Mouse (Mus musculus) layer of hippocampus, adult 8-10 months (tissue): ENCODE results near the gene Nrm. TPM values are rescaled to one million over a fixed set of nuclear protein-coding genes. Genes with fewer than 3 reads are reported as not detected.

Source experiments
- DNase-seq, 2 experiments: peaks; one replicate each; pipeline ENCODE4 v3.0.0; 2022; ENCODE audit warnings: low spot score in 2 of 2
- total RNA-seq, 4 experiments: library from RNA; stranded (reverse); gene quantifications; 2 replicates each; pipeline ENCODE4 v1.2.4; 2022

The Nrm gene
- total RNA-seq, 4 experiments from 2014 or later: 1.8 to 3.7 (median 1.9) TPM

DNA sequence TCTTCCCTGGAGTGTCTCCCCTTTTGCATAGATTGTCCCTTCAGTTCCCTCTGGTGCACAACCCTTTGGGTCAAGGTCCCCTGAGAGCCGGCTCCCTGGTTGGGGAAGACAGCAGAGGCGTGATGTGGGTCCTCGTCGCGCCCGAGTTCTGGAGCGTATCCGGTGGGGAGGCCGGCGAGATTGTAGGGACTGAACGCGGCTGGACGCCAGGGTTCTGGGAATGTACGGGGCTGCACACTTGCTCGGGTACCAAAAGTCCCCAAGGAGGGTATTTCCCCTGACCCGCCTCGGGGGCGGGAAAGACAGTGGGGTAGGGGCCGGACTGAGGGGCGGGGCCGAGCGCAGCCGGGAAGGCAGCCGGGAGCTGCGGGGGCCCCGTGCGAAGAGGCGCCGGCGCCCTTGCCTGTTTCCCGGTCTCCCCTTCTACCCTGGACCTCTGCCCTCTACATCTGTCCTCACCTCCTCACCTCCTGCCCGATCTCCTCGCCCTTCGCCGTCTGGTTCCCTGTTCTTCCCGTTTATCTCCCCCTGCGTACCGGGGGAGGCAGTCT, 5.2 kb downstream of the Nrm start:
- no peak for DNase-seq

DNA sequence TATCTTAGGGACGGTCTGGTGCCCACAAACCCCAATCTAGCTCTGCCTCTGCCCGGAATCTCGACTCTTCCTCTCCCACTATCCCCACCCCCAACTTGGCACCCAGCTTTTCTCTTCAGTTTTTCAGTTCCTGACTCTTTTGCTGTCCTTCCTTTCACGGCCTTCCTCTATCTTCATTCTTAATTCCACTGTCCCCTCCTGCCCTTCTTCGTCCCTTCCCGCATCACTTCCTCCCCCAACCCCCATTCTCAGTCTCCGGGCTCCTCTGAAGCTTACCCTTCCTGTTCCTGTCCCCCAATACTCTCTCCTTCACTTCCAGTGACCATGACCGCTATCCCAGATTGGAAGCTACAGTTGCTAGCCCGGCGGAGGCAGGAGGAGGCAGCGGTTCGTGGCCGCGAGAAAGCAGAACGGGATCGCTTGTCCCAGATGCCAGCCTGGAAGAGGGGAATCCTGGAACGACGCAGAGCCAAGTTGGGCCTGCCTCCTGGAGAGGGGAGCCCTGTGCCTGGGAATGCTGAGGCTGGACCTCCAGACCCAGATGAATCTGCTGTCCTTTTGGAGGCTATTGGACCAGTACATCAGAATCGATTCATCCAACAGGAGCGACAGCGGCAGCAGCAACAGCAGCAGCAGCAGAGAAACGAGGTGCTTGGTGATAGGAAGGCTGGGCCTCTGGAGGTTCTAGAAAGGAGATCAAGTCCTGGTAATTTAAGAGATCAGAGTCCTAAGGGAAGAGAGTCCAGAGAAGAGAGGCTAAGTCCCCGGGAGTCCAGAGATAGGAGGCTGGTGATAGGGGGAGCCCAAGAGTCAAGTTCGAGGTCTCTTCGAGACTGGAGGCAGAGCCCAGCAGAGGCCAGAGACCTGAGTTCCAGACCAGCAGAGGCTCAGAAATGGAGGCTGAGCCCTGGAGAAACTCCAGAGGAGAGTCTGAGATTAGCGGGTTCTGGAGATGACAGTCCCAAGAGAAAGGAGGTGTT, 6.1 kb downstream of the Nrm start:
- DNase-seq: no peak

DNA sequence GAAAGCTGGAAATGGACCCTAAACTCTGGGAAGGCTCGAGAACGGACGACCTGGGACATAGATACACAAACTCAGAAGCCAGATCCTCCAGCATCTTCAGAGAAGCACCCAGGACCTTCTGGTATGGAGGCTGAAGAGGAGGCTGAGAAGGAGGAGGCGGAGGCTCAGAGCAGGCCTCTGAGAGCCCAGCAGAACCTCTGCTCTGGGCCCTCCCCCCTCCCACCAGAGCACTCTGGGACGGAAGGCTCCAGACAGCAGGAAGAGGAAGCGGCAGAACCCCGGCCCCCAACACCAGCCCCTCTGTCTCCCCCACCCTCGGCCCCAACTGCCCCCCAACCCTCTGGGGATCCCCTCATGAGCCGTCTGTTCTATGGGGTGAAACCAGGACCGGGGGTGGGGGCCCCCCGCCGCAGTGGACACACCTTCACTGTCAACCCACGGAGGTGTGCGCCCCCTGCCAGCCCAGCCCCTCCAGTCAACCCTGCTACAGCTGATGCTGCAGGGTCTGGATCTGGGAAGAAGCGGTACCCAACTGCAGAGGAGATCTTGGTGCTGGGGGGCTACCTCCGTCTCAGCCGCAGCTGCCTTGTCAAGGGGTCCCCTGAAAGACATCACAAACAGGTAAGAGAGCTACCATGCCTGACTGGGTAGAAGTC, 7.2 kb downstream of the Nrm start:
- no peak for DNase-seq

DNA sequence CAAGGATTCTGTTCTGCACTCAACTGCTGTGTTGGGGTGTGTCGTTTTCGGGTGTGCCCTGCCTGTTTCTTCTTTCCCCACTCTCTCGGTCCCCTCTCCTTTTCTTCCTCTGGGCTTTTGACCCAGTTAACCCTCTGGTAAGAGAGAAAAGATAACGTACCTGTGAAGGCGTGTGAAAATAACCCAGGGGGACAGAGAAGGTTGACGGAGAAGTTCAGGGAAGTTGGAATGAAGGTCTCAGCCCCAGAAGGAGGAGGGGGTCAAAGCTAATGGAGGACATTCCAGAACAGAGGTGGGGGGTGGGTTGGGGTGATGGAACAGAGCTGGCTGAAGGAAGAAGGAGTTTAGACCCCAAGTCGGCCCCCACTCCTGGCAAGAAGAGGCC, 7.8 kb downstream of the Nrm start:
- no peak for DNase-seq

DNA sequence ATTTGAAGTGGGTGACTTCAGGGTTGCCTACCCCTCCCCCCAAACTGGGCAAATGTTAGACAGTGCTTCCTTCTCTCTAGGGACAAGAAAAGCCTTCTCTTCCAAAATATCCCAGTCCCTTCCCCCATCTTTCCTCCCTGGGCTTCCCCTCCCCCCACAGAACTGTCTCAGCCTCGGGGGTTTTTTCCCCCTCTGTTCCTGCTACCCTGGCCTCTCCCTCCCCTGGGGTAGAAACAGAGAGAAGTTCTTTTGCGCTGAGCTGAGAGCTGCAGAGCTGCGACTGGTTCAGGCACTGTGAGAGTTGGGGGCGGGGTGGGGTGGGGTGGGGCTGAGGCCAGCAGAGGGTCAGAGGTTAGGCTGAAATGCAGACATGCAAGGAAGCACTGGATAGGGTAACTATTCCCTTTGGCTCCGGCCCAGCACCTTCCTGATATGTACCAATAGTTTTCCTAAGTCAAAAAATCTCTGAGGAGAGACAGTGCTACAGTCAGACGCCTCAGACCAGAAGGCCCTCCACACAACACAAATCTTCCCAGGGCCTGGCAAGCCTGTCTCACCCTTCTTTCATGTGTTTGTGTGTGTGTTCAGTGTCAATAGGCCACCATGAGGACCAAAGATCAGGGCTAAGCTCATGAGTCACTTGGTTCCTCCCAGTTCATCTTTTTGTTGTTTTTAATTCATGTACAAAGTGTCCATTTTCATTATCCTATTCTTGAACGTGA, 8.4 kb downstream of the Nrm start:
- DNase-seq: no peak

DNA sequence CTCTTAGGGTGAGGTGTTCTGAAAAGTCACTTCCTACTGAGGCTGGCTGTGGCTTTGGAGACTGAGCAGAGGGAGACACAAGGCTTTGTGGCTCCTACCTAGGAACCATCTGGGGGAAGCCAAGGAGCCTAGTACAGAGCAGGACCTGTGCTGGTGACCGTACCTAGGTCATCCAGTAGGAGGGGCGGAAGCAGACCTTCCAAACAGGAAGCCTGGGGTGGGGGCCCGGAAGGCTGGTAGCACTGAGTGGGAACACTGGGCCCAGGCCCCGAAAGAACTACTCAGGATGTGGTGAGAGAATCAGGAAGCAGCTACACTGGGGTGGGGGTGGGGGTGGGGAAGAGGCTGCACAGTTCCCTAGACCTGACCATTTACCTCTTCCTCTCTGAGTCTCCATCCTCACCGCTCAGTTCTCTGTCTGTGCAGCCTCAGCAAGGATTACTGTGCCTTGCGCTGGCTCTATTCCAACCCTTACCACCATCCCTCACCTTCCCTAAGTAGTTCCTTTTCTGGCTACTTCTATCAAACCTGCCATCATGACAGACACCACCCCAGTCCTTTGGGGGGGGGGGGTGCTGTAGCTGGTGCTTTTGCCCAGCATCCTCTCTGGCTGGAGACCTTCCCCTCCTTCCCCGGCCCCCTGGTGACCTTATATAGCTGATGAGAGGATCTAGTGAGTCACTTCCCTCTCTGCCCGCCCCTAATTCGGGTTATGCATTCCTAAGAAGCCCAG, 9.2 kb downstream of the Nrm start:
- no peak for DNase-seq

DNA sequence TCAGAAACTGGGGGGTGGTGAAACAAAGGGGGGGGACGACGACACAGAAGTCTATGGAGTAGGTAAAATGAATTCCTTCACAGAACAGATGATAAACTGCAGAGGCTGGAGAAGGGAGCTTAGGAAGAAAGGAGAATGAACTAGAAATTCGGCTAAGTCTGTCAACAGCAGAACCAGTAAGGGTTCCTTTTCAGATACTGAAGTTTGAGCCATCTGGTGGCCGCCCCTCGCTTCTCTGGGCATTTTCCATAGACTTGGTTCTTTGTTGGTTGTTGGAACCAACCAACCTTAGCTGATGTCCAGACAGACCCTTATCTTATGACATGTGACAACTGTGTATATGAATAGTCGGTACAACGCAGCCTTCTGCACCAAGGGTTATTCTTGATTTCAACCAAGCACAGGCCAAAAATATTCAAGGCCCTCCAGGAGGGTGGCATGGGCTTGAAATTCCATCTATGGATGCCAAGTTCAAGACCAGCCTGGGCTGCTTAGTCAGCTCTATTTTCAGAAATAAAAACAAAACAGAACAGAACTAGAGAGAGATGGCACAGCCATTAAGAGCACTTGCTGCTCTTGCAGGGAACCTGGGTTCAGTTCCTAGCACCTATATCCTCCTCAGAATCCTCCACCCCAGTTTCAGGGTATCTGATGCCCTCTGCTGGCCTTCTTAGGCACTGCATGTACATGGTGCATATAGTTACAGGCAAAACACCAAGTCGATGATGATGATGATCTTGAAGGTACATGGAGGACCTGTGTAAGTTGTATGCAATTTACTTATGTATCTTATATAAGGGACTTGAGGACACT, 10.0 kb downstream of the Nrm start:
- DNase-seq: no peak

DNA sequence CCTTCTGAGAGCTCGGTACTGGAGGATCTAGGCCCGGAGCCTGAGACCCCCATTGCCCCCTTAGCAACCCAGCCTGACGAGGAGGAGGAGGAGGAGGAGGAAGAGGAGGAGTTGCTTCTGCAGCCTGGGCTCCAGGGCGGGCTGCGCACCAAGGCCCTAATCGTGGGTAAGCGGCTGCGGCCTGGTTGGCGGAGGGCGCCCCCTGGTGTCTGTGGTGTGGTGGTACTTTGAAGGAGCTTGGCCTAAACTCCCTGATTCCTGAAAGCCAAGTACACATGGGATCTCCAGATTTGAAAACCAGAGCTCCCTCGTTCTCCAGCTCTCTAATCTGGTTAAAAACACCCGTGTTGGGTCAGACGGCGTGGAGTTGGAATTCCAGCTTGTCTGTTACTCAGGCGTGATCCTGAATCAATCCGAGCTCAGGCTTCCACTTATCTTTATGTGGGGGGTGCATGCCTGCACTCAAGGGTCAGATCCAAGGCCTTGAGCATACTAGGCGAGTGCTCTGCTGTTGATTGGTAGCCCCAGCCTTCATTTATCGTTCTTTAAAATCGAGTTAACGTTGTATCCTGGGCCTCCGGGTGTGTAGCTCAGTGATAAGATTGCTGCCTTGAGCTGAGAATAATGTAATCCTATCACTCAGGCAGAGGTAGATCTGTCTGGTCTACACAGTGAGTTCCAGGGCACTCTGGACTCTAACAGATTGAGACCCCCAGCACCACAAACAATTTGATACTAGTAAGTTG, 12.8 kb downstream of the Nrm start:
- peak; percentile 67 to 83 for DNase-seq

DNA sequence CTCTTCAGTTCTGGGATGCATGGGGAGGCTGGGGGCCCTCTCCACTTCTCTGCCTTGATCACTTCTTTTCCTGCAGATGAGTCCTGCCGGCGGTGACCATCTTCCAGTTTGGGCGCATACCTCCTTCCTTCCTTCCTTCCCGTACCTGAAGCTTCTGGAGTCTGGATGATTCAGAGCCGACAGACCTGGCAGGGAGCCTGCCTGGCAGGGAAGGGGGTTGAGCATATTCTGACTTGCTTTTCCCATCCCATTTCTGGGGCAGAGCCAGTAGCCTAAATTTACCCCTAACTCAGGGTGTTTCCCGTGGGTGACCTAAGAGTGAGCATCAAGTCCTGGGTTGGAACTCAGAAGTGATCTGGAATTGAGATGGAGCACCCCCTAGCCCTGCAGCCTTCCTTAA, 13.6 kb downstream of the Nrm start:
- no peak for DNase-seq

DNA sequence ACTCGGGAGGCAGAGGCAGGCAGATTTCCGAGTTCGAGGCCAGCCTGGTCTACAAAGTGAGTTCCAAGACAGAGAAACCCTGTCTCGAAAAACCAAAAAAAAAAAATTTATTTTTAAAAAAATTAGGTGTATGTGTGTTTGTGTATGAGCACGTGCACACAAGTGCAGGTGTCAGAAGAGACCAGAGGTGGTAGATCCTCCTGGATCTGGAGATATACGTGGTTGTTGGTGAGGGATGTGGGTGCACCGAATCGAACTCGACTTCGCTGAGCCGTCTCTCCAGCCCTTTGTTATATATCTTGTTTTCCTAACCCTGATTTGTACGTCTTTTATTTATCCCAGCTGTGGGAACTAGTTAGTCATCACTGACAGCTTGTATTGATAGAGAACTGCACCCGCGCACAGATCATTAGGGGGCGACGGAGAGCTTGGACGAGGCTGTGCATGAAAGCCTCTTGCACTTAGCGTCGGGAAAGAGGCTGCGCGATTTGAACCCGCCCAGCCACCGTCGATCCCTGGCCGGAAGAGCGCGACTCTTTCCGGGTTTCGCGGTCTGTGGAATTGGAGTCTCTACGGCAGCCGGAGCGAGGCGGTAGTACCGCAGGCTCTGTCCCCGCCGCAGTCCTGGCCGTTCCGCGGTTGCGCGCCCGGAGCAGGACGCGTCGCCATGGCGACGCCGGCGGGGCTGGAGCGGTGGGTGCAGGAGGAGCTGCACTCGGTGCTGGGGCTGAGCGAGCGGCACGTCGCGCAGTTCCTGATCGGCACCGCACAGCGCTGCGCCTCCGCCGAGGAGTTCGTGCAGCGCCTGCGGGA, 18.3 kb downstream of the Nrm start, which contains the start of gene Dhx16:
TSS of gene Dhx16 (plus strand) at position 575 of the 813 bp plus-strand sequence.
- DNase-seq: peak; percentile 93 to 94

DNA sequence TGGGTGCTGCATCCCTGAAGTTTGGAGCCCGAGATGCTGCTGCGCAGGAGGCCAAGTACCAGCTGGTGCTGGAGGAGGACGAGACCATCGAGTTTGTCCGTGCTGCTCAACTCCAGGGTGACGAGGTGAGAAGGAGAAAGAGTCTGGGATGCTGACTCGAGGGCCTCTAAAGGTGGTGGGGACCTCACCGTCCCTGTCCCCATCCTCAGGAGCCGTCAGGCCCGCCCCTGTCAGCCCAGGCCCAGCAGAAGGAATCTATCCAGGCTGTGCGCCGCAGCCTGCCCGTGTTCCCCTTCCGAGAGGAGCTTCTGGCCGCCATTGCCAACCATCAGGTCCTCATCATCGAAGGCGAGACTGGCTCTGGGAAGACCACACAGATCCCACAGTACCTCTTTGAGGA, 21.8 kb downstream of the Nrm start:
- DNase-seq: no peak

DNA sequence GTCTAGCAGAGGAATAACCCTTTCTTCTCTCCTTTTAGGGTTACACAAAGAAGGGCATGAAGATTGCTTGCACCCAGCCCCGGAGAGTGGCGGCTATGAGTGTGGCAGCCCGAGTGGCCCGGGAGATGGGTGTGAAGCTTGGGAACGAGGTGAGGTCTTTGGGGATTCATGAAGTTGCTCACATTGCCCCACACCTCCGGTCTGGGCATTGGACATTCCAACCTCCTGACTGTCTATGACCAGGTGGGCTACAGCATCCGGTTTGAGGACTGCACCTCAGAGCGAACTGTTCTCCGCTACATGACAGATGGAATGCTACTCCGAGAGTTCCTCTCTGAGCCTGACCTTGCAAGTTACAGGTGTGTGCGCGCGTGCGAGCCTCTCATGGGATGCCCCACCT, 22.7 kb downstream of the Nrm start:
- no peak for DNase-seq

DNA sequence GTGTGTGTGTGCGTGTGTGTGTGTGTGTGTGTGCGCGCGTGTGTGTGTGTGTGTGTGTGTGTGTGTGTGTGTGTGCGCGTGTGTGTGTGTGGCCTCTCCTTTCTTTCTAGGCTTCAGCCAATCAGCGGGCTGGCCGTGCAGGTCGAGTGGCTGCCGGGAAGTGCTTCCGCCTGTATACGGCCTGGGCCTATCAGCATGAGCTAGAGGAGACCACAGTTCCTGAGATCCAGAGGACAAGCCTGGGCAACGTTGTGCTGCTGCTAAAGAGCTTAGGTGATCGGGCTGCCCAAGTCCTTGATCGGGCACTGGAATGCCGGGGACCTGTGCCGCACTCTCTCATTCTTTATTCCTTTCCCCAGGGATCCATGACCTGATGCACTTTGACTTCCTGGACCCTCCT, 26.6 kb downstream of the Nrm start:
- DNase-seq: no peak

DNA sequence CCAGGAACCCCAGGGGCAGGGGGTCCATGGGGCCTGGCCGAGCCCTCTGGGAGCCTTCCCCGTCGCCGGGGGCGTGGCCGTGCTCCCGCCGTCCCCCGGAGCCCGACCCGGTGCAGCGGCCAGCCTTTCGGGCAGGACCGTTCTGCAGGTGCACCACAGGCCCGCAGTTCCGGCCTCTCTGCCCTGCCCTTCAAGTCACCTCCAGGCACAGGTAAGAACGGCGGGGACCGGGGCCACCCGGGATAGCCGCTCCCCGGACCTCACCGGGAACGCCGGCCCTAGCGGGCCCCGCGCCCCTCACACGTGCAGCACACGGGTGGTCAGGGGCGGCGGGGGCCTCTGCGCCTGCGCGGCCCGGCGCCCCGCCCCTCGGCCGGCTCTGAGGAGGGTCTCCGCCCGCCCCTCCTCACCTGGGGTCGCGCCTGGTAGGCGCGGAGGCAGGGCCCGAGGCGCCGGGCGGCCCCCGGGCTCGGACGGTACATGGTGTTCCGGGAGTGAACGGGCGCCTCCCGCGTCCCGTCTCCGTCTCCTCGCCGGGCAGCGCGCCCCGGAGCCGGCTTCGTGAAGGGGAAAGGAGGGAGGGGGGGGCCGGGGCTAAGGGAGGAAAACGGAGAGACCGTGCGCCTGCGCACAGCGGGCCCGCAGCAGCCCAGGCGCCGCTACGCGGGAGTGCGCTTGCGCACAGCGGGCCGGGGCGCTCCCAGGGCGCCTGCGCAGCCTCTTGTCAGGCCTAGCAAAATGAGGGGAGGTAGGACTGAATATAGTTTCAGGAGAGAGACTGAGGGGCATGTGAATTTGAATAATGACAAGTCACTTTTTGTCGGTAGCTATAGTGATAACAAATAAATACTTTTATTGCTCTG, 35.9 kb downstream of the Nrm start, which contains the start of gene 2310061I04Rik:
TSS of gene 2310061I04Rik (minus strand) at position 651 of the 863 bp plus-strand sequence.
- peak; percentile 80 to 89 for DNase-seq

DNA sequence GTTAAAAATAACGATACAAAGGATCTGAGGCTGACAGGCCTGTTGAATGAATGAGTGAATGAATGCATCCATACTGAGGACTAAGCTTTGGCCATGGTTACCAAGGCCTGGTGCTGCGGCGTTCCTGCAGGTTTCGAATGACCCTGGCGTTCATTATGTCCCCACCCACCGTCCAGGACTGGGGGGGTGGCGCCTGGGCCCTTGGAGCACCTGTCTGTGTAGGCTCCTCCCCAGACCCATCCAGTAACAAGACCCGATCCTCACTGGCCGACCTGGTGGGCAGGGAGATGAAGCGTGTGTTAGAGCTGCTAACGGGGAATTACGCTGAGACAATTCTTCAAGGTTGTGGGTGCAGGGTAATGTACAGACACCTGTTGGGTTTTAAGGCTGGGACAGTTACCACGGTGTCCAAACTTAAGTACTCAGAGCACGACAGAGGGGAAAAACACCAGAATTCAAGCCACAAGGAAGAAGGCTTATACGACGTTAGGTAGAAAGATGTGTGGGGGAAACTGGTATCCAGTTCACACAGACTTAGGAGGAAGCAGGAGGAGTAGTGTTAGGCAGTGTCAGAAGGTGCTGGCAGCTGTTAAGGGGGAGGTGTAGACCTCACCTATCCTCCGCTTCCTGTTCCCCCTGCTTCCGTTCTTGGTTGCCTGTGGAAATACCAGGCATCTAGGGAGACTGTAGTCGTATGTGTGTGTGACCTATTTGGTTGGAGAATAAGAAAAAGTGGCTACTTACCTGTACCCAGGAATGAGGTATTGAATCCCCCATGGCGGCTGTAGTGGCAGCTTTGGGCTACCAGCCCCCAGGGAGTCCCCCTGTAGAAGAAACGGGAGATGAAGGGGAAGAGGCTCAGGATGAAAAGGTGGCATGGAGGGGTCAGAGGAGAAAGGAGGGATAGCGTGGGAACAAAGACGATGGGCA, 36.8 kb downstream of the Nrm start:
- DNase-seq: no peak

DNA sequence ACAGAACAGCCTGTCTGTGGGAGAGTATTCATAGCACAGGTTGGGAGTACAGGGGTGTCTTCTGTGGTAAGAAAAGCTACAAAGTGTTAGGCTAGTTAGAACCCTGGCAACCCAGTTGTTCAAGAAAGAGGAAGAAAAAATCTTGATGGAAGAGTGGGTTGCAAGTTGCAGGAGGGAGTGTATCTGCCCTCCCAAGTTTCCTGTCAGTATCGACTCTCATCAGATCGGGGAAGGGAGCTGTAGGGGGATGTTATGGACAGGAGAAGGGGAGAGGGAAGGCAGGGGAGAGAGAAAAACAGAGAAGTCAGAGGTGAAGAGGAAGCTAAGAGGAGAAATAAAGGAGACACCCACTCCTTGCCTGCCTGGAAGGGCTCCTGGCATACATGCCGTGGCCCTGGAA, 39.5 kb downstream of the Nrm start:
- DNase-seq: no peak
